Mouse (Mus musculus): ENCODE measurements around the gene Mdga1. TPM values are rescaled to one million over a fixed set of nuclear protein-coding genes. Genes with fewer than 3 reads are reported as not detected.

Gene Mdga1
- polyA plus RNA-seq, 1 experiment, result 2.0 TPM

GRCm38 (mm10) chr17:29997726-29998125, 27.8 kb upstream of the Mdga1 start:
- Histone ChIP-seq H3K4me3 (ENCODE audit: insufficient read depth, poor library complexity, severe bottlenecking) (no peak overlapping the region), H3K36me3 (ENCODE audit: control insufficient read depth, insufficient read depth) (no peaks in the 10 kb centered on the region), H3K27me3 (ENCODE audit: control insufficient read depth, insufficient read depth, insufficient read length) (no peaks in the 10 kb centered on the region), H3K79me3 (ENCODE audit: low read depth) (no peaks in the 10 kb centered on the region), H3K79me2 (ENCODE audit: control insufficient read depth, insufficient read depth) (no peaks in the 10 kb centered on the region), H3ac (ENCODE audit: control insufficient read depth, insufficient read length, low read depth) (no peak overlapping the region)
- no peak for TF ChIP-seq USF1 (IDR thresholded peaks at IDR 0.05; ENCODE audit: low read depth)
- TF ChIP-seq MAX (IDR thresholded peaks at IDR 0.05), result no peak
- TF ChIP-seq CTCF (IDR thresholded peaks at IDR 0.05; ENCODE audit: control insufficient read depth, insufficient read depth, insufficient read length), result no peak

DNA sequence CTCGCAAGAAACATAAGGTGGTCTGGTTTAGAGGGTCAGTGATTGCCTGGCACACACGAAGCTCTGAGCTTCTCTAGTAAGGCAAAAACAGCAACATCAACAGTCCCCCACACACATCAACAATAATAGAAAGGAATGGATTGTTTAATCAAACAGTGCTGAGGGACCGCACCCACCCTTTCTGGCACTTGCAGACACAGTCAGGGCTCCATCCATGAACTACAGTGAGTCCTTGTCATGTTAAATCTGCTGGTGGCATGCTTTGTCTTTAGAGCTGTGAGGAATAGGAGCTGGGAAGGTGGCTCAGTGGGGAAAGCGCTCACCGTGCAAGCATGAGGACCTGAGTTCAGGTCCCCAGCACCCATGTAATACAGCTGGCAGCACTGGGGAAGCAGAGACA, 26.1 kb upstream of the Mdga1 start:
- Histone ChIP-seq H3K79me3 (ENCODE audit: low read depth) (no peaks in the 10 kb centered on the region), H3K36me3 (ENCODE audit: control insufficient read depth, insufficient read depth) (no peaks in the 10 kb centered on the region), H3K79me2 (ENCODE audit: control insufficient read depth, insufficient read depth) (no peaks in the 10 kb centered on the region), H3K27me3 (ENCODE audit: control insufficient read depth, insufficient read depth, insufficient read length) (no peaks in the 10 kb centered on the region), H3ac (ENCODE audit: control insufficient read depth, insufficient read length, low read depth) (no peak overlapping the region), H3K4me3 (ENCODE audit: insufficient read depth, poor library complexity, severe bottlenecking) (no peak overlapping the region)
- TF ChIP-seq CEBPB (IDR thresholded peaks at IDR 0.05; ENCODE audit: low read depth) (no peak), FOSL1 (IDR thresholded peaks at IDR 0.05; ENCODE audit: insufficient read depth, low read length, poor library complexity, severe bottlenecking) (no peak), CTCF (IDR thresholded peaks at IDR 0.05; ENCODE audit: control insufficient read depth, insufficient read depth, insufficient read length) (no peak), USF1 (IDR thresholded peaks at IDR 0.05; ENCODE audit: low read depth) (no peak), MYOD1 (IDR thresholded peaks at IDR 0.05; ENCODE audit: control insufficient read depth, insufficient read length, low read depth) (no peak), MAX (IDR thresholded peaks at IDR 0.05) (no peak), MYOG (IDR thresholded peaks at IDR 0.05; ENCODE audit: control insufficient read depth, extremely low read depth, insufficient read length) (no peak)

DNA sequence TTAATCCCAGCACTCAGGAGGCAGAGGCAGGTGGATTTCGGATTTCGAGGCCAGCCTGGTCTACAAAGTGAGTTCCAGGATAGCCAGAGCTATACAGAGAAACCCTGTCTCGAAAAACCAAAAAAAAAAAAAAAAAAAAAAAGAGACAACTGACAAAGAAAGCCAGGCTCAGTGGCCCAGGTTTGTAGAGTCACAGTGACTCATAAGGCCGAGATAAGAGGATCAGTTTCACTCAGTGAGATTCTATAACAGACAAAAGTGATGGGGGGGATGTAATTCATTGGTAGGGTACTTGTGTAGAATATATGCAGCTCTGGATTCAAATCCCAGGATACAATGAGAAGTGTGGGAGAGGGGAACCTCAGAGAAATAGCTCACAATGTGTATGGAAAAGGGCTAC, 24.6 kb upstream of the Mdga1 start:
- Histone ChIP-seq H3K79me2 (ENCODE audit: control insufficient read depth, insufficient read depth) (no peaks in the 10 kb centered on the region), H3ac (ENCODE audit: control insufficient read depth, insufficient read length, low read depth) (no peak overlapping the region), H3K4me3 (ENCODE audit: insufficient read depth, poor library complexity, severe bottlenecking) (no peak overlapping the region), H3K79me3 (ENCODE audit: low read depth) (no peaks in the 10 kb centered on the region), H3K27me3 (ENCODE audit: control insufficient read depth, insufficient read depth, insufficient read length) (no peaks in the 10 kb centered on the region), H3K36me3 (ENCODE audit: control insufficient read depth, insufficient read depth) (no peaks in the 10 kb centered on the region)
- TF ChIP-seq FOSL1 (IDR thresholded peaks at IDR 0.05; ENCODE audit: insufficient read depth, low read length, poor library complexity, severe bottlenecking), result no peak
- no peak for TF ChIP-seq MYOG (IDR thresholded peaks at IDR 0.05; ENCODE audit: control insufficient read depth, extremely low read depth, insufficient read length)
- no peak for TF ChIP-seq MYOD1 (IDR thresholded peaks at IDR 0.05; ENCODE audit: control insufficient read depth, insufficient read length, low read depth)
- no peak for TF ChIP-seq CEBPB (IDR thresholded peaks at IDR 0.05; ENCODE audit: low read depth)
- no peak for TF ChIP-seq USF1 (IDR thresholded peaks at IDR 0.05; ENCODE audit: low read depth)
- no peak for TF ChIP-seq MAX (IDR thresholded peaks at IDR 0.05)
- TF ChIP-seq CTCF (IDR thresholded peaks at IDR 0.05; ENCODE audit: control insufficient read depth, insufficient read depth, insufficient read length), result no peak

GRCm38 (mm10) chr17:29994011-29994410, 24.1 kb upstream of the Mdga1 start:
- no peaks in the 10 kb centered on the region for H3K79me3 ChIP-seq (ENCODE audit: low read depth)
- TF ChIP-seq MYOD1 (IDR thresholded peaks at IDR 0.05; ENCODE audit: control insufficient read depth, insufficient read length, low read depth) (no peak), MAX (IDR thresholded peaks at IDR 0.05) (no peak), FOSL1 (IDR thresholded peaks at IDR 0.05; ENCODE audit: insufficient read depth, low read length, poor library complexity, severe bottlenecking) (no peak)

GRCm38 (mm10) chr17:29993488-29993887, 23.6 kb upstream of the Mdga1 start:
- no peak overlapping the region for H3K4me3 ChIP-seq (ENCODE audit: insufficient read depth, poor library complexity, severe bottlenecking)
- TF ChIP-seq CEBPB (IDR thresholded peaks at IDR 0.05; ENCODE audit: low read depth), result no peak
- TF ChIP-seq MYOG (IDR thresholded peaks at IDR 0.05; ENCODE audit: control insufficient read depth, extremely low read depth, insufficient read length), result no peak
- TF ChIP-seq FOSL1 (IDR thresholded peaks at IDR 0.05; ENCODE audit: insufficient read depth, low read length, poor library complexity, severe bottlenecking), result no peak
- peak; percentile 12 for TF ChIP-seq MYOD1 (IDR thresholded peaks at IDR 0.05; ENCODE audit: control insufficient read depth, insufficient read length, low read depth)
- no peak for TF ChIP-seq MAX (IDR thresholded peaks at IDR 0.05)
- TF ChIP-seq USF1 (IDR thresholded peaks at IDR 0.05; ENCODE audit: low read depth), result no peak
- H3K27me3 ChIP-seq (ENCODE audit: control insufficient read depth, insufficient read depth, insufficient read length), result no peaks in the 10 kb centered on the region
- H3K36me3 ChIP-seq (ENCODE audit: control insufficient read depth, insufficient read depth), result no peaks in the 10 kb centered on the region
- no peak overlapping the region for H3ac ChIP-seq (ENCODE audit: control insufficient read depth, insufficient read length, low read depth)
- H3K79me2 ChIP-seq (ENCODE audit: control insufficient read depth, insufficient read depth), result no peaks in the 10 kb centered on the region
- no peaks in the 10 kb centered on the region for H3K79me3 ChIP-seq (ENCODE audit: low read depth)

More at GRCm38 (mm10) chr17:29994011-29994410, 24.1 kb upstream of the Mdga1 start:
- Histone ChIP-seq H3K36me3 (ENCODE audit: control insufficient read depth, insufficient read depth) (no peaks in the 10 kb centered on the region), H3K27me3 (ENCODE audit: control insufficient read depth, insufficient read depth, insufficient read length) (no peaks in the 10 kb centered on the region), H3K79me2 (ENCODE audit: control insufficient read depth, insufficient read depth) (no peaks in the 10 kb centered on the region), H3ac (ENCODE audit: control insufficient read depth, insufficient read length, low read depth) (no peak overlapping the region), H3K4me3 (ENCODE audit: insufficient read depth, poor library complexity, severe bottlenecking) (no peak overlapping the region)

DNA sequence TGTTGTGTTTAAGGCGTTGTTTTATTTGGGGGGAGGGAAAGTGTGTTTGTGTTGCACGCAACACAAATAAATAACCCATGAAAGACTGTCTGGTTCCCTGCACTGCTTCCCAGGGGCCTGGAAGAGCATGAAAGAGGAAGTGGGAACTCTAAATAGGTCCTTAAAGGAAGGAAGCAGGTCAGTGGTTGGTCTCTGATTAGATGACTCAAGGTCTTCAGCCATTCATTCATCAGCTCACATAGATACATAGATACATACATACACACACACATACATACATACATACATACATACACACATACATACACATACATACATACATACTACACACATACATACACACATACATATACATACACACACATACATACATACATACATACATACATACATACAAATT, 21.0 kb upstream of the Mdga1 start:
- no peak overlapping the region for H3K4me3 ChIP-seq (ENCODE audit: insufficient read depth, poor library complexity, severe bottlenecking)
- no peaks in the 10 kb centered on the region for H3K79me3 ChIP-seq (ENCODE audit: low read depth)
- H3K27me3 ChIP-seq (ENCODE audit: control insufficient read depth, insufficient read depth, insufficient read length), result no peaks in the 10 kb centered on the region
- no peaks in the 10 kb centered on the region for H3K79me2 ChIP-seq (ENCODE audit: control insufficient read depth, insufficient read depth)
- H3K36me3 ChIP-seq (ENCODE audit: control insufficient read depth, insufficient read depth), result no peaks in the 10 kb centered on the region
- no peak for TF ChIP-seq MAX (IDR thresholded peaks at IDR 0.05)
- TF ChIP-seq CTCF (IDR thresholded peaks at IDR 0.05; ENCODE audit: control insufficient read depth, insufficient read depth, insufficient read length), result no peak
- TF ChIP-seq MYOD1 (IDR thresholded peaks at IDR 0.05; ENCODE audit: control insufficient read depth, insufficient read length, low read depth), result no peak
- no peak for TF ChIP-seq MYOG (IDR thresholded peaks at IDR 0.05; ENCODE audit: control insufficient read depth, extremely low read depth, insufficient read length)
- no peak for TF ChIP-seq FOSL1 (IDR thresholded peaks at IDR 0.05; ENCODE audit: insufficient read depth, low read length, poor library complexity, severe bottlenecking)
- no peak for TF ChIP-seq USF1 (IDR thresholded peaks at IDR 0.05; ENCODE audit: low read depth)
- no peak for TF ChIP-seq CEBPB (IDR thresholded peaks at IDR 0.05; ENCODE audit: low read depth)
- no peak overlapping the region for H3ac ChIP-seq (ENCODE audit: control insufficient read depth, insufficient read length, low read depth)
